Mouse (Mus musculus) CH12.LX (cell line): Measurements from ENCODE around the gene Sypl.

Source experiments
- CTCF ChIP-seq, 2 experiments: IDR thresholded peaks in 1 of 2; conservative IDR thresholded peaks in 1 of 2; 2 replicates each; pipeline ENCODE4 v1.5.1; 2011 to 2012; ENCODE audit warnings: low read depth in 2 of 2, low read length in 2 of 2, improper control_type of control experiment in 1 of 2, inconsistent platforms in 1 of 2, mild to moderate bottlenecking in 1 of 2, moderate library complexity in 1 of 2
- POLR2A ChIP-seq: IDR thresholded peaks from 2 replicates; pipeline ENCODE4 v1.6.1; 2011; ENCODE audit warnings: low read depth, mild to moderate bottlenecking, improper control_type of control experiment, low read length
- ZMIZ1 ChIP-seq: IDR thresholded peaks from 2 replicates; pipeline ENCODE4 v1.6.1; 2012; ENCODE audit warnings: low read depth, mild to moderate bottlenecking, inconsistent platforms, low read length, improper control_type of control experiment

- TF ChIP-seq POLR2A = no peak
- TF ChIP-seq CTCF (conservative IDR thresholded peaks at IDR 0.05 in 1 of 2, IDR thresholded peaks at IDR 0.05 in 1 of 2; ENCODE audit: low read depth in 2 of 2, low read length in 2 of 2) = no peak
- no peak for TF ChIP-seq ZMIZ1
Measured at GRCm38 (mm10) chr12:33021140-33021539, 67.4 kb downstream of the Sypl start.
